Mouse (Mus musculus) CD8-positive naive resting alpha-beta T cell, adult 57 days (primary cell): Measurements from ENCODE around the gene Btn1a1. TPM values are rescaled to one million over a fixed set of nuclear protein-coding genes. Genes with fewer than 3 reads are reported as not detected.

Experiments
- total RNA-seq: library from RNA; stranded (reverse); gene quantifications from one replicate; pipeline ENCODE4 v1.2.4, GENCODE M21; 2023

Btn1a1 gene
- total RNA-seq, result not detected

GRCm38 (mm10) chr13:23465600-23466109 lies at the start of gene Btn1a1:
Gene Btn1a1 (minus strand): TSS chr13:23465901.

GRCm38 (mm10) chr13:23488400-23489322 lies 23.0 kb upstream of the Btn1a1 start, which contains the start of gene Btn2a2:
Gene Btn2a2 (minus strand): TSS chr13:23488857.

GRCm38 (mm10) chr13:23423286-23424051 lies 42.2 kb downstream of the Btn1a1 start, which contains the start of gene Abt1:
Gene Abt1 (minus strand): TSS chr13:23423866.

Other genes with a start within 250 kb of the Btn1a1 start
- not detected for gene Vmn1r222, start 230.0 kb downstream of the Btn1a1 start, total RNA-seq
- not detected for gene Vmn1r223, start 218.8 kb downstream of the Btn1a1 start, total RNA-seq
- 18.6 TPM for gene Zfp322a, start 96.7 kb downstream of the Btn1a1 start, total RNA-seq
- 17.1 TPM for gene Abt1, start 42.0 kb downstream of the Btn1a1 start, total RNA-seq
- gene Btn2a2, start 23.0 kb upstream of the Btn1a1 start, total RNA-seq, result 0.55 TPM
- gene Hist1h4h, start 65.1 kb upstream of the Btn1a1 start, total RNA-seq, result 235 TPM
- gene Hist1h2af, start 68.0 kb upstream of the Btn1a1 start, total RNA-seq, result 10.3 TPM
- gene Hist1h3g, start 69.5 kb upstream of the Btn1a1 start, total RNA-seq, result 2.5 TPM
- gene Hist1h2bh, start 77.5 kb upstream of the Btn1a1 start, total RNA-seq, result 3.6 TPM
- gene Hist1h3f, start 78.2 kb upstream of the Btn1a1 start, total RNA-seq, result 57.2 TPM
- 35.5 TPM for gene Hist1h4f, start 85.7 kb upstream of the Btn1a1 start, total RNA-seq
- gene Hist1h1d, start 87.4 kb upstream of the Btn1a1 start, total RNA-seq, result 8.0 TPM
- 113 TPM for gene Hist1h3e, start 96.5 kb upstream of the Btn1a1 start, total RNA-seq
- gene Hist1h2ae, start 105.3 kb upstream of the Btn1a1 start, total RNA-seq, result 10.3 TPM
- 137 TPM for gene Hist1h2bg, start 105.5 kb upstream of the Btn1a1 start, total RNA-seq
- gene Hist1h2bf, start 108.3 kb upstream of the Btn1a1 start, total RNA-seq, result 88.7 TPM
- gene Hist1h2ad, start 108.5 kb upstream of the Btn1a1 start, total RNA-seq, result 2.5 TPM
- 2.8 TPM for gene Hist1h3d, start 109.9 kb upstream of the Btn1a1 start, total RNA-seq
- 122 TPM for gene Hist1h4d, start 115.7 kb upstream of the Btn1a1 start, total RNA-seq
- gene Hist1h2be, start 155.2 kb upstream of the Btn1a1 start, total RNA-seq, result 14.7 TPM
- gene Hist1h1e, start 156.7 kb upstream of the Btn1a1 start, total RNA-seq, result 187 TPM
- gene Hist1h2ac, start 218.0 kb upstream of the Btn1a1 start, total RNA-seq, result 6.8 TPM
- 7.9 TPM for gene Hist1h2bc, start 218.3 kb upstream of the Btn1a1 start, total RNA-seq
- gene Hist1h1t, start 229.9 kb upstream of the Btn1a1 start, total RNA-seq, result not detected
- 147 TPM for gene Hist1h4c, start 232.6 kb upstream of the Btn1a1 start, total RNA-seq
- gene Hfe, start 245.0 kb upstream of the Btn1a1 start, total RNA-seq, result 2.7 TPM